Mouse (Mus musculus): ENCODE measurements around the gene Rtn4rl1.

- TF ChIP-seq POLR2A (IDR thresholded peaks at IDR 0.05; ENCODE audit: extremely low read depth, insufficient read depth, low read length) (no peak), CTCF (IDR thresholded peaks at IDR 0.05; ENCODE audit: low read depth, low read length) (no peak)
Observed at GRCm38 (mm10) chr11:75264550-75264949, 71.0 kb downstream of the Rtn4rl1 start.

Measured in liver, adult 2 months (tissue).